Mouse (Mus musculus): ENCODE data around the gene Fut11.

The Fut11 gene

GRCm38 (mm10) chr14:20694884-20695760 is at the start of gene Fut11:
TSS of gene Fut11 (plus strand) at chr14:20694968.
- DNase-seq: peak; percentile 89

- DNase-seq: no peak
Measured at GRCm38 (mm10) chr14:20645547-20645946, 49.2 kb upstream of the Fut11 start.

GRCm38 (mm10) chr14:20646381-20646780 is 48.4 kb upstream of the Fut11 start:
- no peak for DNase-seq

GRCm38 (mm10) chr14:20651000-20651399 is 43.8 kb upstream of the Fut11 start:
- DNase-seq: no peak

- DNase-seq: no peak
Measured at GRCm38 (mm10) chr14:20651722-20652256, 43.0 kb upstream of the Fut11 start.

GRCm38 (mm10) chr14:20654690-20655421 is 39.9 kb upstream of the Fut11 start:
- DNase-seq: no peak

GRCm38 (mm10) chr14:20655731-20656130 is 39.0 kb upstream of the Fut11 start:
- no peak for DNase-seq

GRCm38 (mm10) chr14:20656361-20656760 is 38.4 kb upstream of the Fut11 start, which contains the start of gene Myoz1:
TSS of gene Myoz1 (minus strand) at chr14:20656540.
- no peak for DNase-seq

- no peak for DNase-seq
Measured at GRCm38 (mm10) chr14:20658326-20658725, 36.4 kb upstream of the Fut11 start.

- DNase-seq: no peak
Measured at GRCm38 (mm10) chr14:20658902-20659301, 35.9 kb upstream of the Fut11 start.

- DNase-seq: no peak
Measured at GRCm38 (mm10) chr14:20659687-20660086, 35.1 kb upstream of the Fut11 start.

GRCm38 (mm10) chr14:20660827-20661660 is 33.7 kb upstream of the Fut11 start:
- peak; percentile 86 for DNase-seq

- DNase-seq: peak; percentile 34
Measured at GRCm38 (mm10) chr14:20661661-20662331, 33.0 kb upstream of the Fut11 start.

- DNase-seq: no peak
Measured at GRCm38 (mm10) chr14:20662740-20663139, 32.0 kb upstream of the Fut11 start.

GRCm38 (mm10) chr14:20663601-20664000 is 31.2 kb upstream of the Fut11 start:
- no peak for DNase-seq

GRCm38 (mm10) chr14:20664436-20664835 is 30.3 kb upstream of the Fut11 start:
- no peak for DNase-seq

- no peak for DNase-seq
Measured at GRCm38 (mm10) chr14:20667469-20667868, 27.3 kb upstream of the Fut11 start.

- no peak for DNase-seq
Measured at GRCm38 (mm10) chr14:20668154-20668810, 26.5 kb upstream of the Fut11 start, which contains the start of gene Synpo2l. TSS of gene Synpo2l (minus strand) at chr14:20668354.

- DNase-seq: peak; percentile 44
Measured at GRCm38 (mm10) chr14:20672990-20673389, 21.8 kb upstream of the Fut11 start.

- no peak for DNase-seq
Measured at GRCm38 (mm10) chr14:20673735-20674063, 21.1 kb upstream of the Fut11 start.

- peak; percentile 100 for DNase-seq
Measured at GRCm38 (mm10) chr14:20674064-20674833, 20.5 kb upstream of the Fut11 start, which contains the start of gene Sec24c. TSS of gene Sec24c (plus strand) at chr14:20674308.
